Mouse (Mus musculus) bone marrow macrophage, adult 2 months (primary cell): ENCODE measurements around the gene Tnfsf14. TPM values are rescaled to one million over a fixed set of nuclear protein-coding genes. Genes with fewer than 3 reads are reported as not detected.

Source experiments
- H3K27ac ChIP-seq: 2 replicates; pipeline ENCODE4 v1.5.1; 2012; ENCODE audit warnings: low read depth, low read length; ENCODE audit not compliant: insufficient read depth
- H3K4me1 ChIP-seq: 2 replicates; pipeline ENCODE4 v1.6.1; 2012; ENCODE audit warnings: low read length; ENCODE audit not compliant: control insufficient read depth, insufficient read depth
- H3K4me3 ChIP-seq: 2 replicates; pipeline ENCODE4 v1.5.1; 2012; ENCODE audit warnings: mild to moderate bottlenecking, low read length, moderate library complexity; ENCODE audit not compliant: insufficient read depth
- CTCF ChIP-seq: IDR thresholded peaks from 2 replicates; pipeline ENCODE4 v1.5.1; 2012; ENCODE audit warnings: low read depth, mild to moderate bottlenecking, low read length, moderate library complexity
- POLR2A ChIP-seq: IDR thresholded peaks from 2 replicates; pipeline ENCODE4 v1.6.1; 2012; ENCODE audit warnings: mild to moderate bottlenecking, low read depth, low read length, borderline replicate concordance
- polyA plus RNA-seq: library from polyadenylated mRNA; stranded (reverse); fragments of >200 nt; gene quantifications from 2 replicates; pipeline ENCODE4 v1.2.4, GENCODE M21; 2012; ENCODE audit not compliant: missing spikeins, insufficient read depth, insufficient read length

Gene Tnfsf14
- polyA plus RNA-seq, 1 experiment, result 3.8 TPM

- Histone ChIP-seq H3K4me3 (no peak overlapping the region), H3K4me1 (0 out of 2 replicates have a peak, but pooled peaks cover 3% of the 10 kb centered on the region), H3K27ac (no peak overlapping the region)
- TF ChIP-seq CTCF (no peak), POLR2A (no peak)
Measured at GRCm38 (mm10) chr17:57145115-57145514, 48.9 kb downstream of the Tnfsf14 start.

- H3K27ac ChIP-seq, result no peak overlapping the region
- TF ChIP-seq POLR2A (no peak), CTCF (no peak)
- no peaks in the 10 kb centered on the region for H3K4me1 ChIP-seq
- H3K4me3 ChIP-seq, result no peak overlapping the region
Measured at GRCm38 (mm10) chr17:57143704-57144103, 50.3 kb downstream of the Tnfsf14 start.

GRCm38 (mm10) chr17:57139708-57140107, 54.3 kb downstream of the Tnfsf14 start:
- H3K4me1 ChIP-seq, result no peaks in the 10 kb centered on the region
- no peak overlapping the region for H3K4me3 ChIP-seq
- TF ChIP-seq POLR2A (no peak), CTCF (no peak)
- H3K27ac ChIP-seq, result no peak overlapping the region

Other genes starting within 250 kb of the Tnfsf14 start
- gene Acer1, start 212.1 kb downstream of the Tnfsf14 start, polyA plus RNA-seq, result not detected in 2 replicates
- gene Clpp, start 203.9 kb downstream of the Tnfsf14 start, polyA plus RNA-seq, result 18.1 and 19.6 TPM in 2 replicates
- gene Alkbh7, start 196.8 kb downstream of the Tnfsf14 start, polyA plus RNA-seq, result 12.5 and 13.6 TPM in 2 replicates
- gene Pspn, start 194.2 kb downstream of the Tnfsf14 start, polyA plus RNA-seq, result not detected in 2 replicates
- 57.7 and 61.5 TPM in 2 replicates for gene Gtf2f1, start 182.9 kb downstream of the Tnfsf14 start, polyA plus RNA-seq
- not detected in 2 replicates for gene Gm17949, start 182.7 kb downstream of the Tnfsf14 start, polyA plus RNA-seq
- gene Khsrp, start 162.7 kb downstream of the Tnfsf14 start, polyA plus RNA-seq, result 75.7 and 76.5 TPM in 2 replicates
- gene Slc25a41, start 152.5 kb downstream of the Tnfsf14 start, polyA plus RNA-seq, result not detected in 2 replicates
- gene Crb3, start 135.1 kb downstream of the Tnfsf14 start, polyA plus RNA-seq, result not detected in 2 replicates
- gene Slc25a23, start 134.3 kb downstream of the Tnfsf14 start, polyA plus RNA-seq, result 15.9 and 19.0 TPM in 2 replicates
- 145 and 164 TPM in 2 replicates for gene Dennd1c, start 115.7 kb downstream of the Tnfsf14 start, polyA plus RNA-seq
- 0.59 and 0.91 TPM in 2 replicates for gene Tubb4a, start 106.4 kb downstream of the Tnfsf14 start, polyA plus RNA-seq
- 6.0 and 6.9 TPM in 2 replicates for gene Tnfsf9, start 88.9 kb downstream of the Tnfsf14 start, polyA plus RNA-seq
- gene Cd70, start 44.4 kb downstream of the Tnfsf14 start, polyA plus RNA-seq, result not detected in 2 replicates
- gene C3, start 34.0 kb upstream of the Tnfsf14 start, polyA plus RNA-seq, result 89.2 and 101 TPM in 2 replicates
- 60.4 and 60.7 TPM in 2 replicates for gene Gpr108, start 54.3 kb upstream of the Tnfsf14 start, polyA plus RNA-seq
- gene Trip10, start 55.3 kb upstream of the Tnfsf14 start, polyA plus RNA-seq, result 24.6 and 26.6 TPM in 2 replicates
- gene Vav1, start 84.9 kb upstream of the Tnfsf14 start, polyA plus RNA-seq, result 128 and 138 TPM in 2 replicates
- 1,554 and 1,753 TPM in 2 replicates for gene Adgre1, start 164.5 kb upstream of the Tnfsf14 start, polyA plus RNA-seq